Mouse (Mus musculus) large intestine, adult 2 months (tissue): ENCODE data around the gene Ndufs2. TPM values are rescaled to one million over a fixed set of nuclear protein-coding genes. Genes with fewer than 3 reads are reported as not detected.

Experiments used
- polyA plus RNA-seq: library from polyadenylated mRNA; depleted of rRNA; stranded (reverse); fragments of >200 nt; gene quantifications from 2 replicates; pipeline ENCODE4 v1.2.3, GENCODE M21; 2012; rRNA removed

Ndufs2 gene
- polyA plus RNA-seq, 1 experiment = 167 TPM

Other genes starting within 250 kb of the Ndufs2 start
- 8.4 and 10.1 TPM in 2 replicates for gene Fcgr4, start 232.5 kb downstream of the Ndufs2 start, polyA plus RNA-seq
- gene Fcgr3, start 186.5 kb downstream of the Ndufs2 start, polyA plus RNA-seq = 11.3 and 18.0 TPM in 2 replicates
- gene Cfap126, start 137.5 kb downstream of the Ndufs2 start, polyA plus RNA-seq = 1.8 and 2.0 TPM in 2 replicates
- 308 and 341 TPM in 2 replicates for gene Sdhc, start 100.8 kb downstream of the Ndufs2 start, polyA plus RNA-seq
- gene Mpz, start 100.7 kb downstream of the Ndufs2 start, polyA plus RNA-seq = 0.29 and 0.30 TPM in 2 replicates
- gene Pcp4l1, start 55.1 kb downstream of the Ndufs2 start, polyA plus RNA-seq = 23.6 and 25.2 TPM in 2 replicates
- 3.8 and 22.7 TPM in 2 replicates for gene Nr1i3, start 37.4 kb downstream of the Ndufs2 start, polyA plus RNA-seq
- gene Tomm40l, start 28.9 kb downstream of the Ndufs2 start, polyA plus RNA-seq = 23.1 and 24.0 TPM in 2 replicates
- 0.50 and 1.9 TPM in 2 replicates for gene Apoa2, start 26.3 kb downstream of the Ndufs2 start, polyA plus RNA-seq
- 56.2 and 58.5 TPM in 2 replicates for gene Fcer1g, start 17.0 kb downstream of the Ndufs2 start, polyA plus RNA-seq
- 1.1 and 2.5 TPM in 2 replicates for gene Adamts4, start 967 bp downstream of the Ndufs2 start, polyA plus RNA-seq
- 70.3 and 80.0 TPM in 2 replicates for gene B4galt3, start 18.9 kb upstream of the Ndufs2 start, polyA plus RNA-seq
- gene Ppox, start 29.8 kb upstream of the Ndufs2 start, polyA plus RNA-seq = 21.9 and 34.8 TPM in 2 replicates
- 30.0 and 36.4 TPM in 2 replicates for gene Usp21, start 36.6 kb upstream of the Ndufs2 start, polyA plus RNA-seq
- 34.5 and 35.8 TPM in 2 replicates for gene Ufc1, start 43.6 kb upstream of the Ndufs2 start, polyA plus RNA-seq
- 44.3 and 50.3 TPM in 2 replicates for gene Dedd, start 77.8 kb upstream of the Ndufs2 start, polyA plus RNA-seq
- gene Nit1, start 94.3 kb upstream of the Ndufs2 start, polyA plus RNA-seq = 46.5 and 54.7 TPM in 2 replicates
- gene Pfdn2, start 94.3 kb upstream of the Ndufs2 start, polyA plus RNA-seq = 10.3 and 11.7 TPM in 2 replicates
- 0.14 and 0.18 TPM in 2 replicates for gene Klhdc9, start 109.4 kb upstream of the Ndufs2 start, polyA plus RNA-seq
- gene Nectin4, start 118.7 kb upstream of the Ndufs2 start, polyA plus RNA-seq = 0.51 and 0.59 TPM in 2 replicates
- gene Arhgap30, start 137.6 kb upstream of the Ndufs2 start, polyA plus RNA-seq = 7.0 and 10.2 TPM in 2 replicates
- gene Usf1, start 159.9 kb upstream of the Ndufs2 start, polyA plus RNA-seq = 80.1 and 86.0 TPM in 2 replicates
- 77.2 and 98.1 TPM in 2 replicates for gene Tstd1, start 167.5 kb upstream of the Ndufs2 start, polyA plus RNA-seq
- gene F11r, start 186.1 kb upstream of the Ndufs2 start, polyA plus RNA-seq = 160 and 191 TPM in 2 replicates